Mouse (Mus musculus) layer of hippocampus, postnatal 14 days (tissue): ENCODE results near the gene Eps8l2. TPM values are rescaled to one million over a fixed set of nuclear protein-coding genes. Genes with fewer than 3 reads are reported as not detected.
"Not testable (repeated sequence)": the region's sequence is repeated elsewhere in the genome, so short reads cannot be mapped to it uniquely, and the experiment has no call there.

Experiments
- DNase-seq, 2 experiments: peaks; one replicate each; pipeline ENCODE4 v3.0.0; 2021 to 2022; ENCODE audit warnings: low spot score in 2 of 2, mixed read lengths in 1 of 2
- total RNA-seq, 2 experiments: library from RNA; stranded (reverse); gene quantifications; 2 replicates each; pipeline ENCODE4 v1.2.3; 2021

Eps8l2 gene
- total RNA-seq, 2 experiments from 2014 or later = 5.5 to 7.8 TPM

GRCm38 (mm10) chr7:141405466-141405865 lies 66.8 kb downstream of the Eps8l2 start:
- DNase-seq = no peak

- not testable (repeated sequence) for DNase-seq
Measured at GRCm38 (mm10) chr7:141407670-141408069, 69.0 kb downstream of the Eps8l2 start.

GRCm38 (mm10) chr7:141408833-141409232 lies 70.2 kb downstream of the Eps8l2 start:
- DNase-seq = peak; percentile 80 to 90

- no peak for DNase-seq
Measured at GRCm38 (mm10) chr7:141410631-141411030, 72.0 kb downstream of the Eps8l2 start.

- DNase-seq = no peak
Measured at GRCm38 (mm10) chr7:141411667-141412066, 73.0 kb downstream of the Eps8l2 start.

Other genes with a start within 250 kb of the Eps8l2 start
- 1 to 10 TPM; 2.3 to 3.0 TPM for gene Sigirr, start 238.3 kb upstream of the Eps8l2 start, total RNA-seq
- gene Ano9, start 221.1 kb upstream of the Eps8l2 start, total RNA-seq = not detected
- 10 to 100 TPM; 67.8 to 71.3 TPM for gene Ptdss2, start 216.5 kb upstream of the Eps8l2 start, total RNA-seq
- gene Rnh1, start 166.0 kb upstream of the Eps8l2 start, total RNA-seq = 10 to 100 TPM; 26.8 to 34.3 TPM
- gene Hras, start 144.9 kb upstream of the Eps8l2 start, total RNA-seq = 100 to 1,000 TPM; 204 to 208 TPM
- 1 to 10 TPM; 4.9 to 6.7 TPM for gene Lrrc56, start 144.7 kb upstream of the Eps8l2 start, total RNA-seq
- gene Lmntd2, start 124.8 kb upstream of the Eps8l2 start, total RNA-seq = not detected
- 1 to 10 TPM in 1 of 2 experiments, under 1 TPM in 1; 0.83 to 1.2 TPM for gene Rassf7, start 123.0 kb upstream of the Eps8l2 start, total RNA-seq
- 10 to 100 TPM; 66.9 to 77.2 TPM for gene Phrf1, start 110.1 kb upstream of the Eps8l2 start, total RNA-seq
- 1 to 10 TPM in 1 of 2 experiments, under 1 TPM in 1; 0.46 to 1.3 TPM for gene Irf7, start 72.4 kb upstream of the Eps8l2 start, total RNA-seq
- not detected for gene Cdhr5, start 62.1 kb upstream of the Eps8l2 start, total RNA-seq
- gene Sct, start 59.7 kb upstream of the Eps8l2 start, total RNA-seq = not detected
- under 1 TPM; 0.31 to 0.32 TPM for gene Drd4, start 46.9 kb upstream of the Eps8l2 start, total RNA-seq
- 100 to 1,000 TPM; 180 to 199 TPM for gene Deaf1, start 11.2 kb upstream of the Eps8l2 start, total RNA-seq
- 10 to 100 TPM; 30.2 to 30.8 TPM for gene Tmem80, start 11.1 kb upstream of the Eps8l2 start, total RNA-seq
- 100 to 1,000 TPM; 129 to 140 TPM for gene Taldo1, start 53.3 kb downstream of the Eps8l2 start, total RNA-seq
- gene Gatd1, start 75.3 kb downstream of the Eps8l2 start, total RNA-seq = 10 to 100 TPM; 37.4 to 37.6 TPM
- 100 to 1,000 TPM; 332 to 341 TPM for gene Cend1, start 90.6 kb downstream of the Eps8l2 start, total RNA-seq
- 100 to 1,000 TPM; 366 to 390 TPM for gene Slc25a22, start 99.0 kb downstream of the Eps8l2 start, total RNA-seq
- gene Pidd1, start 105.1 kb downstream of the Eps8l2 start, total RNA-seq = 1 to 10 TPM; 1.9 TPM
- gene Rplp2, start 108.5 kb downstream of the Eps8l2 start, total RNA-seq = 100 to 1,000 TPM; 577 to 590 TPM
- gene Pnpla2, start 116.3 kb downstream of the Eps8l2 start, total RNA-seq = 10 to 100 TPM; 32.4 to 36.6 TPM
- 1 to 10 TPM; 5.5 to 6.6 TPM for gene Cracr2b, start 122.2 kb downstream of the Eps8l2 start, total RNA-seq
- 10 to 100 TPM; 29.5 to 33.8 TPM for gene Cd151, start 128.5 kb downstream of the Eps8l2 start, total RNA-seq
- gene Polr2l, start 136.3 kb downstream of the Eps8l2 start, total RNA-seq = 10 to 100 TPM; 43.9 to 50.4 TPM
- gene Tspan4, start 136.4 kb downstream of the Eps8l2 start, total RNA-seq = 10 to 100 TPM; 24.5 to 28.7 TPM
- 10 to 100 TPM; 79.9 to 86.7 TPM for gene Chid1, start 201.0 kb downstream of the Eps8l2 start, total RNA-seq
- 100 to 1,000 TPM; 279 to 285 TPM for gene Ap2a2, start 223.3 kb downstream of the Eps8l2 start, total RNA-seq